Mouse (Mus musculus) heart, adult 8-10 months (tissue): ENCODE measurements around the gene Bola3. TPM values are rescaled to one million over a fixed set of nuclear protein-coding genes. Genes with fewer than 3 reads are reported as not detected.
"Not testable (repeated sequence)": the region's sequence is repeated elsewhere in the genome, so short reads cannot be mapped to it uniquely, and the experiment has no call there.

ENCODE experiments used
- DNase-seq: peaks from one replicate; pipeline ENCODE4 v3.0.0; 2022; ENCODE audit warnings: low spot score
- total RNA-seq, 4 experiments: library from RNA; stranded (reverse); gene quantifications; 2 replicates each; pipeline ENCODE4 v1.2.4; 2022

The Bola3 gene
- 100 to 1,000 TPM; 295 to 417 (median 378) TPM for total RNA-seq

DNA sequence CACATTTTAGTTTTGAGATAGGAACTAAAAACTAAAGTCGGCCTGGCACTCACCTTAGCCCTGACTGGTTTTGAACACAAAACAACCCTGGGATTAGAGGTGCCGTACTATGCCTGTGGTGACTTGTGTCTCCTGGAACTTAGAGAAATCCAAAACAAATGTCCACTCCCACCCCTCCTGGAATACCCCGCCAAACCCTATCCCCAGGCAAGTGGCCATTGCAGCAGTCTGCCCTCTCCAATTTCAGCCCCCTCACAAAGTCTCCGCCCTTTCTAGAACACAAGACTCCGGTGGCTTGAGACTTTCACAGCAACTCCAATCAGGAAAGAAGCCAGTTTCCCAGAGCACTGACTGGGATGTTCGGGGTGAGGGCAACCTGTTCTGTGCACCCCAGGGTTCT is at the start of gene Bola3:
Gene Bola3, plus strand, starts transcription at position 275 of the 400 bp plus-strand sequence.
- no peak for DNase-seq

- no peak for DNase-seq
Measured at GRCm38 (mm10) chr6:83300447-83301229, 48.3 kb upstream of the Bola3 start.

- no peak for DNase-seq
Measured at GRCm38 (mm10) chr6:83301294-83301693, 47.7 kb upstream of the Bola3 start.

GRCm38 (mm10) chr6:83302264-83302663 is 46.7 kb upstream of the Bola3 start:
- DNase-seq, result peak; percentile 40

DNA sequence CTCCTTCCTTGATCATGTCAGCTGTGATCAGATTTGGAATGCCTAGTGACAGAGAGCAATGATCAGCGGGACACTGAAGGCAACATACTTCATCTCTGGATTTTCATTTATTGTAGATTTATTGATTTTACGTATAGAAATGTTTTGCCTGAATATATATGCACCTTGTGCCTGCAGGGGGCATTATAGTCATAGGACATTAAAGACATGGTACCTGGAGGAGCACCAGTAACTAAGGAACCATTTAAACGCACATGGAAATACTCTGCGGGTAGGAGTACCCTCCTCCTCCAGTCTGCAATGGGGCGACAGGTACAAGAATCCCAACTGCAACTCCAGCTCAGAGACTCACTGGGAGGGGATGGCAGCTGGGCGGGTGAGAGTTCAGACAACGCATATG is 39.9 kb upstream of the Bola3 start:
- DNase-seq, result no peak

- no peak for DNase-seq
Measured at GRCm38 (mm10) chr6:83311206-83311605, 37.7 kb upstream of the Bola3 start.

DNA sequence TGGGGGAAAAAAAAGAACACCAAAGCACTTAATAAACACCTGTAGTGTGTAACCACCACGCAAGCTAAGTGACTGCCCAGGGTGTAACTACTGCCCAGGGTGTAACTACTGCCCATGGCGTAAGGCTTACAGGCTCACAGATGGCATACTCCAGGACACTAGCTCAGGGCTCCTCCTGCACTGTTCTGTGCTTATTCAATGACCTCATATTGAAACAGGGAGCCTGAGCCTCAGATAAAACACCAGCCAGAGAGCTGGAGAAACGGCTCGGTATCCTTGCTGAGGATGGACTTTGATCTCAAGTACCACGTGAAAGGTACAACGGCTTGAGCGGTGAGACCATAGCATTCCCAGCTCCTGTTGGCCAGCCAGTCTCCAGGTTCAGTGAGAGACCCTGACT is 36.9 kb upstream of the Bola3 start:
- DNase-seq, result no peak

DNA sequence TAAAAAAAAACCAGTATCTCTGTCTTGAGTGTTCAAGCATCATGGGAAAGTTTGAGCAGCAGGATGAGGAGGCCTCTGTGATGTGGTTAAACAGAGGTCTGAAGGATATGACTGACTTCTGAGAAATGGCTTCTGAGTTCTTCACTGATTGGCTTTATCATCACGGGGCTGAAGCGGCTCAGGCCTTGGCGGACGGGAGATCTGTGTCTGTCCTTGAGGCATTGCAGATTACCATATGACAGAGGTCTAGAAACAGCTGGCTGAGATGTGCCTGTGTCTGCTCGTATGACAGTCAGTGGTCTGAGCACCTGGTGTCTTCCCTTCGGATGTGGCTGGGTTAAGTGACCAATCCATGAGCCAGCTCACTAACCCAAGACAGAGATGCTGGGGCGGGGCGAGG is 36.4 kb upstream of the Bola3 start:
- no peak for DNase-seq

- no peak for DNase-seq
Measured at GRCm38 (mm10) chr6:83315293-83315692, 33.7 kb upstream of the Bola3 start.

GRCm38 (mm10) chr6:83316022-83316421 is 32.9 kb upstream of the Bola3 start:
- no peak for DNase-seq

- peak; percentile 92 for DNase-seq
Measured at GRCm38 (mm10) chr6:83317108-83317741, 31.7 kb upstream of the Bola3 start.

- DNase-seq, result no peak
Measured at GRCm38 (mm10) chr6:83321927-83322326, 27.0 kb upstream of the Bola3 start.

DNA sequence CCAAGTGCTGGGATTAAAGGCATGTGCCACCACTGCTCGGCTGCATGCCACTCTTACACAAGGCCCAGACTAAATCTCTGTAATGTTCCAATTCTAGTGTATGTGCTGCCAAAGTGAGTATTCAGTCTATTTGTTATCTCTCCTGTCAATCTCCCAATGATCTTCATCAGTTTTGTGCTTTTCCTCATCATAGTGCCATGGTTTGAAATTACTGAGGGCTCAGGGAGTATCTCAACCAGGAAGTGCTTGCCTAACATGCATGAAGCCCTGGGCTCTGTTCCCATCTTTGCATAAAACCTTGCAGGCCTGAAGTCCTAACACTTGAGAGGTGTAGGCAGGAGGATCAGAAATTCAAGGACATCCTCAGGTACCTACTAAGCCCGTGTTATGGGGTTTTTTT is 26.2 kb upstream of the Bola3 start:
- DNase-seq, result no peak

GRCm38 (mm10) chr6:83323652-83324419 is 25.1 kb upstream of the Bola3 start:
- DNase-seq, result no peak

GRCm38 (mm10) chr6:83325525-83326393 is 23.2 kb upstream of the Bola3 start, which contains the start of the genes Mthfd2 and Mob1a:
Gene Mthfd2 (minus strand): TSS chr6:83325908.
Gene Mob1a (plus strand): TSS chr6:83326016.
- DNase-seq, result peak; percentile 96

- DNase-seq, result no peak
Measured at GRCm38 (mm10) chr6:83326394-83326736, 22.6 kb upstream of the Bola3 start.

- DNase-seq, result no peak
Measured at GRCm38 (mm10) chr6:83326761-83327160, 22.2 kb upstream of the Bola3 start.

- DNase-seq, result no peak
Measured at GRCm38 (mm10) chr6:83327591-83328190, 21.3 kb upstream of the Bola3 start.

GRCm38 (mm10) chr6:83341387-83341786 is 7.6 kb upstream of the Bola3 start:
- no peak for DNase-seq

- DNase-seq, result no peak
Measured at GRCm38 (mm10) chr6:83342957-83343356, 6.0 kb upstream of the Bola3 start.

- not testable (repeated sequence) for DNase-seq
Measured at GRCm38 (mm10) chr6:83345285-83345684, 3.7 kb upstream of the Bola3 start.
